Mouse (Mus musculus) E14TG2a.4 (cell line): Measurements from ENCODE around the gene Med16.
A peak's percentile ranks its signal among the peaks of the same experiment; 100 is the strongest.

ENCODE experiments used
- H3K27me3 ChIP-seq: 2 replicates; pipeline ENCODE4 v1.6.1; 2014; ENCODE audit warnings: low read length, control low read depth; ENCODE audit not compliant: insufficient read depth
- H3K36me3 ChIP-seq: 2 replicates; pipeline ENCODE4 v1.6.1; 2014; ENCODE audit warnings: low read length, control low read depth; ENCODE audit not compliant: insufficient read depth
- H3K4me1 ChIP-seq: replicated peaks from 2 replicates; pipeline ENCODE4 v1.6.1; 2014; ENCODE audit warnings: low read depth, low read length, control low read depth
- H3K4me3 ChIP-seq: replicated peaks from 2 replicates; pipeline ENCODE4 v1.5.1; 2014; ENCODE audit warnings: mild to moderate bottlenecking, low read length
- H3K9me3 ChIP-seq: 2 replicates; pipeline ENCODE4 v1.6.1; 2014; ENCODE audit warnings: low read length, control low read depth
- CTCF ChIP-seq: conservative IDR thresholded peaks from 2 replicates; pipeline ENCODE4 v1.5.1; 2014; ENCODE audit warnings: low read length
- NANOG ChIP-seq: IDR thresholded peaks from 2 replicates; pipeline ENCODE4 v1.6.1; 2014; ENCODE audit warnings: borderline replicate concordance, low read length, mixed read lengths
- POU5F1 ChIP-seq: IDR thresholded peaks from 2 replicates; pipeline ENCODE4 v1.6.1; 2014; ENCODE audit warnings: low read length, borderline replicate concordance

The Med16 gene

GRCm38 (mm10) chr10:79877174-79877573, 31.5 kb downstream of the Med16 start:
- peaks cover 72% of the 10 kb centered on the region for H3K27me3 ChIP-seq
- TF ChIP-seq CTCF (no peak), POU5F1 (no peak), NANOG (no peak)

GRCm38 (mm10) chr10:79874290-79874862, 34.3 kb downstream of the Med16 start, which contains the start of the genes Prtn3 and Plppr3:
TSS of gene Prtn3 (plus strand) at chr10:79874476.
TSS of gene Plppr3 (minus strand) at chr10:79874634.
- Histone ChIP-seq H3K9me3 (peaks cover 9% of the 10 kb centered on the region; the same call in 1 of the 2 replicates), H3K4me1 (peaks cover 45% of the 10 kb centered on the region), H3K27me3 (peaks cover 63% of the 10 kb centered on the region), H3K4me3 (peak within 1 kb of the TSS; percentile 80), H3K36me3 (no peaks in the 10 kb centered on the region)
- TF ChIP-seq NANOG (no peak), POU5F1 (no peak), CTCF (no peak)

More at GRCm38 (mm10) chr10:79877174-79877573, 31.5 kb downstream of the Med16 start:
- no peaks in the 10 kb centered on the region for H3K36me3 ChIP-seq
- H3K4me1 ChIP-seq, result peaks cover 68% of the 10 kb centered on the region
- H3K4me3 ChIP-seq, result peak overlapping the region; percentile 3; the same call in 1 of the 2 replicates
- H3K9me3 ChIP-seq, result peaks cover 9% of the 10 kb centered on the region; the same call in 1 of the 2 replicates

GRCm38 (mm10) chr10:79873715-79874289, 34.9 kb downstream of the Med16 start:
- peaks cover 65% of the 10 kb centered on the region for H3K27me3 ChIP-seq
- TF ChIP-seq POU5F1 (no peak), CTCF (no peak), NANOG (no peak)
- H3K4me1 ChIP-seq, result peaks cover 44% of the 10 kb centered on the region
- H3K4me3 ChIP-seq, result peak overlapping the region; percentile 80
- H3K9me3 ChIP-seq, result peaks cover 9% of the 10 kb centered on the region; the same call in 1 of the 2 replicates
- no peaks in the 10 kb centered on the region for H3K36me3 ChIP-seq

- peaks cover 61% of the 10 kb centered on the region for H3K27me3 ChIP-seq
- peak overlapping the region; percentile 80; the same call in 1 of the 2 replicates for H3K4me3 ChIP-seq
- TF ChIP-seq CTCF (no peak), NANOG (no peak), POU5F1 (no peak)
- H3K36me3 ChIP-seq, result no peaks in the 10 kb centered on the region
- peaks cover 42% of the 10 kb centered on the region for H3K4me1 ChIP-seq
- H3K9me3 ChIP-seq, result peaks cover 9% of the 10 kb centered on the region; the same call in 1 of the 2 replicates
These were observed 35.4 kb downstream of the Med16 start for GRCm38 (mm10) chr10:79873313-79873712.

DNA sequence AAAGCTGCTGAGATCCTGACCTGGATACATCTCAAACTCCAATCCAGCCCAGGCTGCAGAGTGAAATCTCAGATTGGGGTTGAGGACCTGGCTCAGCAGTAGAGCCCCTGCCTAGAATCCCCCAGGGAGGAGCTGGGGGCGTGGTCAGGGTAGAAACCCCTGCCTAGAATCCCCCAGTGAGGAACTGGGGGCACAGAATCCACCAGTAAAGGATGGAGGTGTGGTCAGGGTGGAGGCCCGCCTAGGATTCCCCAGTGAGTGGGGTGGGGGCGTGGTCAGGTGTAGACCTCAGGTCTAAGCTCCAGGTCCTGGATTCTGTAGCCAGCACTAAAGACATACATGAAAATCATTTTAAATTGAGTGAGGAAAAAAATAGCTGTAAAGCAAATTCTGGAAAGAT, 35.9 kb downstream of the Med16 start:
- TF ChIP-seq POU5F1, result no peak
- TF ChIP-seq NANOG, result no peak
- no peak for TF ChIP-seq CTCF
- peaks cover 38% of the 10 kb centered on the region for H3K4me1 ChIP-seq
- H3K4me3 ChIP-seq, result peak overlapping the region; percentile 10; the same call in 1 of the 2 replicates
- H3K36me3 ChIP-seq, result no peaks in the 10 kb centered on the region
- peaks cover 9% of the 10 kb centered on the region; the same call in 1 of the 2 replicates for H3K9me3 ChIP-seq
- H3K27me3 ChIP-seq, result peaks cover 59% of the 10 kb centered on the region

- no peak overlapping the region for H3K4me3 ChIP-seq
- H3K4me1 ChIP-seq, result peaks cover 36% of the 10 kb centered on the region
- peaks cover 50% of the 10 kb centered on the region for H3K27me3 ChIP-seq
- no peak for TF ChIP-seq CTCF
- TF ChIP-seq POU5F1, result no peak
- no peaks in the 10 kb centered on the region for H3K36me3 ChIP-seq
- H3K9me3 ChIP-seq, result peaks cover 6% of the 10 kb centered on the region; the same call in 1 of the 2 replicates
These were observed 36.9 kb downstream of the Med16 start for GRCm38 (mm10) chr10:79871845-79872244.

DNA sequence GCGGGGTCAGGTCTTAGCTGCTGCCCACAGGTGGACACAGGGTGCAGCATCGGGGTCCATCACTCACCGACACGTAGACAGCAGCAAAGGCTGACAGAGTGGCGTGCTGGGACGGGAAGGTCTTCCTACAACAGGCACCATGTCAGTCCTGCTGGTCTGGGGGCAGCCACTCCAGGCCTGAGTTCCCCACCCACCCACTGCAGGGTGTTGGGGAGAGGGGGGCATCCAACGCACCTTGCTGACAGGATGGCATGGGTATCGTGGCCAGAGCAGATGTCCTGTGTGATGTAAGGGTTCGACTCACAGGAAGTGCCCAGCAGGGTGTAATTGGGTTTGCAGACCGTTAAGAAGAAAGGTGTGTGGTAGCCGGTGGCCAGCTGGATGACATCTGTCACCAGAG, 42.1 kb downstream of the Med16 start:
- no peak for TF ChIP-seq CTCF
- no peak for TF ChIP-seq NANOG
- no peak for TF ChIP-seq POU5F1
- Histone ChIP-seq H3K27me3 (peaks cover 10% of the 10 kb centered on the region), H3K9me3 (no peaks in the 10 kb centered on the region), H3K36me3 (peaks cover 40% of the 10 kb centered on the region), H3K4me1 (peaks cover 45% of the 10 kb centered on the region), H3K4me3 (no peak overlapping the region)

GRCm38 (mm10) chr10:79865801-79866295, 42.9 kb downstream of the Med16 start:
- Histone ChIP-seq H3K9me3 (no peaks in the 10 kb centered on the region), H3K36me3 (peaks cover 48% of the 10 kb centered on the region), H3K4me1 (peaks cover 51% of the 10 kb centered on the region), H3K27me3 (peaks cover 6% of the 10 kb centered on the region), H3K4me3 (no peak overlapping the region)
- TF ChIP-seq CTCF (no peak), POU5F1 (no peak), NANOG (no peak)
